Mouse (Mus musculus): Measurements from ENCODE around the gene Vmn1r104. TPM values are rescaled to one million over a fixed set of nuclear protein-coding genes. Genes with fewer than 3 reads are reported as not detected.

The Vmn1r104 gene
- 1 to 10 TPM in 1 of 2 experiments, under 1 TPM in 1; 0.25 to 1.1 TPM for polyA plus RNA-seq (2017; shearing (Covaris generic))

DNA sequence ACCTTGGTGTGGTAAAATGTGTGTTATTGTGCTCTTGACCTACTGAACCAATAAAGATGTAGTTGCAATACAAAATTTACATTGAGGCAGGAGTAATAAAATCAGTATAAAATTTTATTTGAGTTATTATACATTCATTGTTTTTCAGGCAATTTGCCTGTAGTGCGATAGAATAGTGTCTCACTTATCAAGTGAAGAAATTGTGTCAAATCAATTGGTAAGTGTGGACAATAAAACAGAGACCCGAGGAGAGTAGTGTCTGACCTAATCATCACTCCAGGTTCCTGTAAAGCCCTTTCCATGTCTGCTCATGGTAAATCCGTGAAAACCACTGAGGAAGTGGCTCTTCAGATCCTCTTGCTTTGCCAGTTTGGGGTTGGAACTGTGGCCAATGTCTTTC lies at the start of gene Vmn1r104:
Vmn1r104 (plus strand) TSS at position 301 of the 400 bp plus-strand sequence.

DNA sequence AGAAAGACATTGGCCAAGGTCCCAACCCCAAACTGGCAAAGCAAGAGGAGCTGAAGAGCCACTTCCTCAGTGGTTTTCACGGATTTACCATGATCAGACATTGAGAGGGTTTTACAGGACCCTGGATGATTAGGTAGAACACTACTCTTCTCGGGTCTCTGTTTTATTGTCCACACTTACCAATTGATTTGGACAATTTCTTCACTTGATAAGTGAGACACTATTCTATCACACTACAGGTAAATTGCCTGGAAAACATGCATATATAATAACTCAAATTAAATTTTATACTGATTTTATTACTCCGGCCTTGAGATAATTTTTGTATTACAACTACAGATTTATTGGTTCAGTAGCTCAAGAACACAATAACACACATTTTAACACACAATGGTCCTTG lies 23.2 kb upstream of the Vmn1r104 start, which contains the start of gene Vmn1r103:
Vmn1r103 (minus strand) TSS at position 101 of the 400 bp plus-strand sequence.

DNA sequence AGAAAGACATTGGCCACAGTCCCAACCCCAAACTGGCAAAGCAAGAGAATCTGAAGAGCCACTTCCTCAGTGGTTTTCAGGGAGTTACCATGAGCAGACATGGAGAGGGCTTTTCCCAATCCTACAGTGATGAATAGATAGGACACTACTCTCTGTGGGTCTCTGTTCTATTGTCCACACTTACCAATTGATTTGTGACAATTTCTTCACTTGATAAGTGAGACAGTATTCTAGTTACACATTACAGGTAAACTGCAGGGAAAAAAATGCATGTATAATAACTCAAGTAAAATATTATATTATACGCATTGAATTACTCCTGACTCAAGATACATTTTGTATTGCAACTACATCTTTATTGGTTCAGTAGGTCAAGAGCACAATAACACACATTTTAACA lies 12.0 kb downstream of the Vmn1r104 start, which contains the start of gene Gm5726:
Gm5726 (minus strand) TSS at position 101 of the 400 bp plus-strand sequence.

DNA sequence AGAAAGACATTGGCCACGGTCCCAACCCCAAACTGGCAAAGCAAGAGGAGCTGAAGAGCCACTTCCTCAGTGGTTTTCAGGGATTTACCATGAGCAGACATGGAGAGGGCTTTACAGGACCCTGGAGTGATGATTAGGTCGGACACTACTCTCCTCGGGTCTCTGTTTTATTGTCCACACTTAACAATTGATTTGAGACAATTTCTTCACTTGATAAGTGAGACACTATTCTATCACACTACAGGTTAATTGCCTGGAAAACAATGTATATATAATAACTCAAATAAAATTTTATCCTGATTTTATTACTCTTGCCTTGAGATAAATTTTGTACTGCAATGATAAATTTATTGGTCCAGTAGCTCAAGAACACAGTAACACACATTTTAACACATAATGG lies 42.5 kb downstream of the Vmn1r104 start, which contains the start of gene Gm4141:
Gm4141 (minus strand) TSS at position 101 of the 400 bp plus-strand sequence.

Other genes starting within 250 kb of the Vmn1r104 start
- not detected for gene Gm4133, start 199.8 kb upstream of the Vmn1r104 start, polyA plus RNA-seq (2017; shearing (Covaris generic))
- gene Gm5728, start 158.4 kb upstream of the Vmn1r104 start, polyA plus RNA-seq (2017; shearing (Covaris generic)): not detected
- not detected for gene Vmn1r100, start 115.9 kb upstream of the Vmn1r104 start, polyA plus RNA-seq (2017; shearing (Covaris generic))
- gene Vmn1r101, start 91.2 kb upstream of the Vmn1r104 start, polyA plus RNA-seq (2017; shearing (Covaris generic)): not detected
- 1 to 10 TPM in 1 of 2 experiments, under 1 TPM in 1; 0.28 to 5.2 TPM for gene Gm10670, start 58.9 kb upstream of the Vmn1r104 start, polyA plus RNA-seq (2017; shearing (Covaris generic))
- not detected for gene Vmn1r103, start 23.3 kb upstream of the Vmn1r104 start, polyA plus RNA-seq (2017; shearing (Covaris generic))
- gene Gm5726, start 11.9 kb downstream of the Vmn1r104 start, polyA plus RNA-seq (2017; shearing (Covaris generic)): not detected
- not detected for gene Gm4141, start 42.4 kb downstream of the Vmn1r104 start, polyA plus RNA-seq (2017; shearing (Covaris generic))
- gene Gm4513, start 65.2 kb downstream of the Vmn1r104 start, polyA plus RNA-seq (2017; shearing (Covaris generic)): 1 to 10 TPM in 1 of 2 experiments, under 1 TPM in 1; 0.30 to 1.9 TPM
- 1 to 10 TPM in 1 of 2 experiments, not detected in 1; 2.2 TPM for gene Vmn1r107, start 135.1 kb downstream of the Vmn1r104 start, polyA plus RNA-seq (2017; shearing (Covaris generic))
- 1 to 10 TPM in 1 of 2 experiments, not detected in 1; 1.0 TPM for gene Vmn1r111, start 169.4 kb downstream of the Vmn1r104 start, polyA plus RNA-seq (2017; shearing (Covaris generic))
- not detected for gene Gm10668, start 196.8 kb downstream of the Vmn1r104 start, polyA plus RNA-seq (2017; shearing (Covaris generic))
- not detected for gene Vmn1r112, start 237.3 kb downstream of the Vmn1r104 start, polyA plus RNA-seq (2017; shearing (Covaris generic))

All from inflammation-experienced regulatory T-cells (primary cell).